Mouse (Mus musculus) left cerebral cortex, postnatal 25 days (tissue): ENCODE data around the gene Tbc1d10c. TPM values are rescaled to one million over a fixed set of nuclear protein-coding genes. Genes with fewer than 3 reads are reported as not detected.

ENCODE experiments used
- DNase-seq, 2 experiments: peaks; one replicate each; pipeline ENCODE4 v3.0.0; 2022; ENCODE audit warnings: low spot score in 2 of 2, mixed read lengths in 1 of 2
- intact Hi-C: fragments of 180-260 bp; cut with DNase I; formaldehyde crosslinking; loops from one replicate; pipeline ENCODE4 v1.15.1; 2025
- total RNA-seq, 2 experiments: library from RNA; stranded (reverse); gene quantifications; 2 replicates each; pipeline ENCODE4 v1.2.3; 2021

Tbc1d10c gene
- total RNA-seq, 2 experiments from 2014 or later: 1.3 to 2.0 TPM

- DNase-seq: no peak
- intact Hi-C loops: no loop called here
Measured at GRCm38 (mm10) chr19:4217855-4218254, 26.8 kb upstream of the Tbc1d10c start.

DNA sequence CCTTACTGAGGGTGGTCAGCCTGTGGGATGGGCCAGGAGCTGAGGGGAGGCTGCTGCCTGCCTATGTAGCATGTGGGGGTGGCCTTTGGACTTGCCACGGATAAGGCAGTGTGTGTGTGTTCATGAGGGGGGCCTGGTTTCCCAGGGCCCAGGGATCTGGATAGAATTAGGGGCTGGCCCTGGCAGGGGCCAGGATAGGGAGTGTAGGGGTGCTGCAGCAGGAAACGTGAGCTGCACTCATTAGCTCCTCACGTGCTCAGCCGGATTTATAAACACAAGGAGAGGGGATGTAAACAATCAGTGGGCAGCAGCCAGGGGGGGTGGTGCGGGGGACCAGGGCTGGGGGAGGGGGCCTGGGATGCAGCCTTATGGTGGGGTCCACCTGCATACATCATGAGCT, 26.1 kb upstream of the Tbc1d10c start:
- DNase-seq: no peak
- intact Hi-C loops: no loop called here

DNA sequence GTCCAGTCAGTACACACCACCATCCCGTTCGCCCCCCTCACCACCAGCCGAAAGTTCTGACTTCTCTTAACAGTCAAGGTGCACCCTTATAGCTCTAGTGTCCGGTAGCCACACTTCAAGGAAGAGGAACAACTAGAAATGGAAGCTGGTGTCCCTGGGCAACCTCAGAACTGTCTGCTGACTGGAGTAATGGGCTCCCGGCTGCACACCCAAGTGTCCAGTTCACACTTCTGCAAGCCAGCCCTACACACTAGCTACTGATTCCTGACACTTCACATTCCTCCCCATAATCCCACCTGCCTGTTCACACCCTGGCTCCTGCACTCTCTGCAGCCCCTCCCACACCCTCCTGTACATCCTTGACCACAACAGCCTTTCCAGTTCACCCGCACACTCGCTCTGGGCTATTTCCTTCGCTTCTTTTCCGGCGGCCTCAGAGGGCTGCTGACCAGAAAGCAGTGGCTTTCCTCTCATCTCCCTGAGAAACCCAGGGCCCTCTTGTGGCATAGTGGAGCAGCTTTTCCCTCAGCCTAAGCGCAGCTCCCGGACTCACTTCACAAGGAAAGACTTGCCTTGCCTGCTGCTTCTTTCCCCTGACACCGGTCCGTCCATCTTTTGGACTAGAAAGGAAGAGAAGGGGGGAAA, 25.1 kb upstream of the Tbc1d10c start:
- peak in 1 of 2 experiments; percentile 47 for DNase-seq
- intact Hi-C loops: no loop called here

DNA sequence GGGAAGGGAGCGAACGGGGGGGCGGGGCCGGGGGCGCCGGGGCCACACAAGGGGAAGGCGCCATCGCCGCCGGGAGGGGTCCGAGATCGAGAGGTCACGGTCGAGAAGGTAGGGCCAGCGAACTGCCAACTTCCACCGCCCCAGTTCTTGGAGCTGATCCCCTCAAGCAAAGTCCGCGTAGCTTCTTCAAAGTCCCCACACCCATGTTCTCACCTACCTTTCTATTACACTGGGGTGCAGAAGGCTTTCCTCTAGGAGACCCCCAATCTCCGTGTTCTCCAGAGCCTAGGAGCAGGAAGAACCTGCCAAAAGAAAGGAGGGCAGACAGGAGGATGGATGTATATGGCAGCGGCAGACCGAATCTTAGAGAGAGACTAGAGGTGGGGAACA, 24.4 kb upstream of the Tbc1d10c start:
- intact Hi-C loops: no loop called here

GRCm38 (mm10) chr19:4214771-4215450, 23.8 kb upstream of the Tbc1d10c start:
- DNase-seq: no peak
- intact Hi-C loops: no loop called here

More for the DNA sequence above, 24.4 kb upstream of the Tbc1d10c start:
- DNase-seq: no peak

GRCm38 (mm10) chr19:4214071-4214770, 23.1 kb upstream of the Tbc1d10c start, which contains the start of the genes Clcf1 and AC109138.7:
Gene Clcf1, plus strand, starts transcription at chr19:4214238.
Gene AC109138.7, plus strand, starts transcription at chr19:4214357.
- intact Hi-C loops: no loop called here
- DNase-seq: no peak

GRCm38 (mm10) chr19:4213524-4213974, 22.5 kb upstream of the Tbc1d10c start:
- DNase-seq: no peak
- intact Hi-C loops: no loop called here

- intact Hi-C loops: no loop called here
- no peak for DNase-seq
Measured at GRCm38 (mm10) chr19:4211891-4212588, 21.0 kb upstream of the Tbc1d10c start.

DNA sequence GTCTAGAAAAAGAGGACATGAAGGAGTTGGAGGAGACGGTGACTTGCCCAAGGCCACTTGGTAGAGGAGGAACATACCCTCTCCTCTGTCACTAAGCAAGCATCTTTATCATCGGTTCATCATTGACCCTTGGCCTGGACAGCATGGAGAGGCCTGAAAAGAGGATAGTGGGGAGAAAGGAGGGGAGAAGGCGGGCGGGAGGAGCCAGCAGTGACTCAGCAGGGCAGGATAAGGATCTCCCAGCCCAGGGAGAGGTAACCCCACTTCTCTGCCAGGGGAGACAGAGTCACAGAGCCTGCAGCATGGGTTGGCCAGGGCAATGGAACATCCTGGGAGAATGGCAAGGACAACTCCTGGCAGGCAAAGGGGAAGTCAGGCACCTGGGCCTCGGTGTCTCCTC, 17.5 kb upstream of the Tbc1d10c start:
- intact Hi-C loops: no loop called here
- no peak for DNase-seq

- DNase-seq: peak; percentile 53 to 62
- intact Hi-C loops: loop anchor here (1.0 kb wide), 1 partner anchor 21 kb away; no protein-coding TSS in a partner anchor
Measured at GRCm38 (mm10) chr19:4206971-4207370, 15.9 kb upstream of the Tbc1d10c start.

DNA sequence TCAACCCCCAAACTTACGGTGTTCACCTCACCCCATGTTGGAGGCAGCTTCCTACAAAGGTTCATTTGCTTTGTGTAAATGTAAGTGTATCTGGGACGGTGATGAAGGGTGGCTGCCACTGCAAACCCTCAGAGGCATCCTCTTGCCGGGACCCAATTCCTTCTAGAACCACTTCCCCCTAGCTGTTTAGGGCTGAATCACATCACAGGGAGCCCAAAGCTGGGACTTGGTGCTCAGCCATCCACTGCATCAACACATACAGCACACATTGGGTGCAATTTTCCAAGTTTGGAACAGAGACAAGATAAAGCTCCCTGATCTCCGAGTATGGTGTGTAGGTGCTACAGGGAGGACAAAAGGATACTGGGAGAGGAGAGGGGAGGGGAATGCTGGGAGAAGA, 13.8 kb upstream of the Tbc1d10c start:
- peak in 1 of 2 experiments; percentile 35 for DNase-seq
- intact Hi-C loops: loop anchor here (5.0 kb wide), 1 partner anchor 78 kb away; the partner anchor contains the start of gene Aip

DNA sequence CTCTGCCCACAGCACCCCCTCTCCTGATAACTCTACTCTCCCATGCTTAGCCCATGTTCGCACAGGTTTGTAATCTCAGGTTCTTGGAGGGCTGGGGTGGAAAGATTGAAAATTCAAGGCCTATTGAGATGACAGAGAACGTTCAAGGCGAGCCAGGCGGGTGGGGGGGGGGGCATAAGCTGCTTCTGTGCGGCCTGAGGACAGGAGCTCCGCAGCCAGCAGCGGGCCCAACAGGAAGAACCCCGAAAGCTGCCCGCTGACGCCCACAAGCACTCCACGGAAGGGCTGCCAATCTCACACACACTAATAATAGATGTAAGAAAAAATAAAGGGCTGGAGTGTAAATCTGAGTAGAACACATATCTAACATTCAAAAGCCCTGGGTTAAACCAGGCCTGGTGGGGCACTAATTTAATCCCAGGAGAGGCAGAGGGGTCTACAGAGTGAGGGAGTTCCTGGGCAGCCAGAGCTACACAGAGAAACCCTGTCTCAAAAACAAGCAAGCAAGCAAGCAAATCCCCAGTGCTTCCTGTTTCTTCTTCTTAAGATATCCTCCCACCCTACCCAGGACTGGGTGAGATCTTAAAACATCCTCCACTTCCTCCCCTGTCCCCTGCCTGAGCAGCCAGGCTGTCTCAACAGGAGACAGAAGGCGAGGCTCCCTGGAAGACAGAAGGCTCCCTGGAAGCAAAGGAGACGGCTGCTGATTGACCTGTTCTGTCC, 12.7 kb upstream of the Tbc1d10c start:
- intact Hi-C loops: loop anchor here (5.0 kb wide), 1 partner anchor 76 kb away; the partner anchor contains the start of gene Aip

GRCm38 (mm10) chr19:4203148-4203547, 12.1 kb upstream of the Tbc1d10c start:
- DNase-seq: no peak
- intact Hi-C loops: loop anchor here (5.0 kb wide), 1 partner anchor 76 kb away; the partner anchor contains the start of gene Aip

More for the DNA sequence above, 12.7 kb upstream of the Tbc1d10c start:
- peak in 1 of 2 experiments; percentile 73 for DNase-seq

GRCm38 (mm10) chr19:4202149-4202548, 11.1 kb upstream of the Tbc1d10c start:
- intact Hi-C loops: loop anchor here (5.0 kb wide), 1 partner anchor 75 kb away; the partner anchor contains the start of gene Aip
- no peak for DNase-seq

DNA sequence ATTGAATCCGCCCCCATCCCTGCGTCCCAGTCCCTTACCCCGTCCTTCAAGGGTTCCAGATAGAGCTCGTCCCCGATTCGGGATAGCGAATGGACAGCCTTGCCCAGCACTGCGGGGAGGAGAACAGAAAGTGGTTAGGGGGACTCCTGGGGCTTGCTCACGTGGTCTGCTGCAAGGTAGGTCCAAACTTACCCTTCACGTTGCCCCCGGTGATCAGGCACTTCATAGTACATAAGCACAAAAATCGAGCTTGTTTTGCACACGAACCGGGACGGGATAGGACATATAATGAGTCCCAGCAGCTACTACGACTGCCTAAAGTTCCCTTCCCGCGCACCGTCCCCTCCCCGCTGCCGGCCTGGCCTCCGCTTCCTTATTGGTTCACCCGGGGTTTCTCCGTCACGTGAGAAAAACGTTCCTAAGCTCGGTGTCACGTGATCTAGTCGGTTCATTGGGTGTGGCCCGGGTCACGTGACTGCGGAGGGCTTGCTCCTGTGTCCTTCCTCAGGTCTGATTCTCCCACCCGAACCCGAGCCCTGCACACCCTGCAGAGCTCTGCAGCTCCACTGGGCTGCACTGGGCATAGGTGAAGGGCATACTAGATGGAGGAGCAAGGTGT, 10.3 kb upstream of the Tbc1d10c start, which contains the start of gene Rad9a:
Rad9a (minus strand) TSS at position 372 of the 619 bp plus-strand sequence.
- DNase-seq: peak; percentile 96 to 98
- intact Hi-C loops: loop anchor here (1.0 to 5.0 kb wide), 2 partner anchors 9 to 74 kb away; partner anchors contain the start of genes Aip and Ppp1ca

- no peak for DNase-seq
- intact Hi-C loops: no loop called here
Measured at GRCm38 (mm10) chr19:4197180-4197579, 6.1 kb upstream of the Tbc1d10c start.

DNA sequence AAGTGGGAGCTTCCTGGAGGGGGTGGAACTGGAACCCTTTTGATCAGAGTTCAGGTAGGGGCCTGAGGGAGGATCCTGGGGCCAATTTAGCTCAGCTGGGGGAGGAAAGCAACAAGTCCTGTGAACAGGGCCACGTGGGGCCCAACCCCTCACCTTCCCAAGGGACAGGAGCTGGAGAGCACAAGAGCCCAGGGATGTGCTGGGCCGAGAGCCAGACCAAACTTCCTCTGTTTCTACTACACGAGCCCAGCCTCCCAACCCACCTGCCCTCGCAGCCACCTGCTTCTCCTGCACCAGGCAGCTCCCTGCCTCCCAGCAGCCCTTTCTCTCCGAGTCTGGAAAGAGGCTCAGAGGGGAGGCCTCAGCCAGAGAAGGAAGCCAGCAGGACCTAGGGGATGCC, 5.5 kb upstream of the Tbc1d10c start:
- DNase-seq: no peak
- intact Hi-C loops: no loop called here

DNA sequence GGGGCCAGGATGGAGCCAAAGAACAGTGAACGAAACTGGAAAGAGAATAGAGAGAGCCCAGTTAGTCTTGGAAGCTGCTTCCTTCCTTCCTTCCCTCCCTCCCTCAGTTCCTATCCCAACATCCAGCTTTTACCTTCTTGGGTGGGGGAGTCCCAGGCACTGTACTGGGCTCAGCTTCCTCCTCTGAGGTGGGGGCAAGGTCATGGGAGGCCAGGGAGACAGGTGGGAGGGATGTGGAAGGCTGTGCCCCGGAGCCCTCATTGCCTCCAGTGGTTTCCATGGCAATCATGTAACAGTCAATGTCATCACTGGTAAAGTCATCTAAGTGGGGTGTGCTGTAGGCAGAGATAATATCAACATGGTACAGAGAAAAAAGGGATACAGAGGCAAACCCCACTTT, 5.0 kb upstream of the Tbc1d10c start:
- intact Hi-C loops: no loop called here
- DNase-seq: no peak
